Mouse (Mus musculus) right cerebral cortex, adult 2 months (tissue): ENCODE results near the gene Tmem38b.
"Not testable (repeated sequence)": the region's sequence is repeated elsewhere in the genome, so short reads cannot be mapped to it uniquely, and the experiment has no call there.

Experiments
- DNase-seq, 2 experiments: peaks; one replicate each; pipeline ENCODE4 v3.0.0; 2021 to 2022; ENCODE audit warnings: low spot score in 2 of 2

The Tmem38b gene

DNA sequence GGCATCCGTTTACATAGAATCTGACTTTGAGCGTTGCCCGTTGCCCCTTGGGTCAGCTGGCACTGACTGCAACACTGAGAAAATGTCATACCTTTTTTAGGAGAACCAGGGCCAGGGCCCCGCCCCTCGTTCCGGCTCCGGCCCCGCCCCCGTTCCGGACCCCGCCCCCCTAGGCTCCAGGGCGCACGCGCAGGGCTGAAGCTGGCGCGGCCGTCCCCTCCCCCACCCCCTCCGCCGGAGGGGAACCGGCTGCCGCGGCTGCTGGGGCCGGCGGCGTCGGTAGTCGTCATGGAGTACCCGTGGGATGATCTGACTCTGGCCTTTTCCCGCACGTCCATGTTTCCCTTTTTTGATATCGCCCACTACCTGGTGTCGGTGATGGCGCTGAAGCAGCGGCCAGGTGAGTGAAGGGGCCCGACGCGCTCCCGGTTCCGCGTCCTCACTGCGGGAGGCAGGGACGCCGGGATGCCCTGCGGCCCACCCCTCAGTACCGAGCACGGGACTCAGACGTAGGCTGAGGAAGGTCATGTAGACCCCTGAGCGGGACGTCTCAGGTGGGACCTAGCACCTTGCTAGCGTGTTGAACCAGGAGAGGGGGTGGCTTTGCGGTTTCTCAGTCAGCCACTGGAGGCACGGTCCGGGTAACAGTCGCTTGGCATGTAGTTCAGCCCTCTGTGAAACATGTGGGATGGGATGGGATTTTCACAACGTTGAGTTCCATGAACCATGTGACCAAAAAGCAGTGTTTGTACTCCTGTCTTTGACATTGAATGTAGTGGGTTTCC is at the start of gene Tmem38b:
Gene Tmem38b (plus strand): TSS at position 225 of the 785 bp plus-strand sequence.
- peak; percentile 57 to 62 for DNase-seq

GRCm38 (mm10) chr4:53781396-53781795 is 44.4 kb upstream of the Tmem38b start:
- DNase-seq = no peak

- DNase-seq = no peak
Observed at GRCm38 (mm10) chr4:53782216-53783070, 43.4 kb upstream of the Tmem38b start.

DNA sequence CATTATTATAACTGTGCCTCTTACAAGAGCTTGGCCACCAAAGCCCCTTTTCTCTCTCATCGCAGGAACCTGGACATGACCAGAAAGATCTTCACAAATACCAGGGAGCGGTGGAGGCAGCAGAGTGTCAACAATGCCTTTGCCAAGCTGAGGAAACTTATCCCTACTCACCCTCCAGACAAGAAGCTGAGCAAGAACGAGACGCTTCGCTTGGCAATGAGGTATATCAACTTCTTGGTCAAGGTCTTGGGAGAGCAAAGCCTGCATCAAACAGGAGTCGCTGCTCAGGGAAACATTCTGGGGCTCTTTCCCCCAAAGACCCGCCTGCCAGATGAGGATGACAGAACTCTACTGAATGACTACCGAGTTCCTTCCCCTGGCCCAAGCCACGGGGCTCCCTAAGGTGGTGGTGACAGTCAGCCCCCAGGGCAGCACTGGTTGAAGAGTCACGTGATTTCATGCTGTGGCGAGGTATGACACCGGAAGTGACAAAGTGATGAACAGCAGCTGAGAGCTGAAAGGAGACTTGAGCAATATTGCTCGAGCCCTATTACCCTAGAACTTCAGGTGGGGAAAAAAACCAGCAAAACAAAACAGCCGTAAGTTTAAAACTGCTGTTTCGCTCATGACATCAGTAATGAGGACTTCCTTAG is 40.0 kb upstream of the Tmem38b start:
- DNase-seq = no peak

- no peak for DNase-seq
Observed at GRCm38 (mm10) chr4:53786851-53787250, 39.0 kb upstream of the Tmem38b start.

DNA sequence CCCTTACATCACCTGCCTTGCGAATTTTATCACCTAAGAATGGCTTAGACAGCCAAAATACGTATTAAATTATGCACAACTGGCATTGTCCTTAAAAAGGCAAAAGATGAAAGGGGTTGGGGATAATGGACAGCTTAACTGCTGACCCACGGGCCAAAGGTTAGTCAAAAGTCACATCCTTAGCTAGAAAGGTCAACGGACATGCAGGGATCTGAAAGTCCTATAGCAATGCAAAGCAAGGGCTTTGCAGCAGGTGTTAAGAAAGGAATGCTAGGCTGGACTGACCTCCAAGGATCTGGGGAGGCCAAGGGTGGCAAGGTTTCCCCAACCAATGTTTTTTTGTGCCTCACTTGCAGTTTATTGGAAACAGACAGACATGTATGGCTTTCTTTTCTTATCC is 36.5 kb upstream of the Tmem38b start:
- DNase-seq = no peak

DNA sequence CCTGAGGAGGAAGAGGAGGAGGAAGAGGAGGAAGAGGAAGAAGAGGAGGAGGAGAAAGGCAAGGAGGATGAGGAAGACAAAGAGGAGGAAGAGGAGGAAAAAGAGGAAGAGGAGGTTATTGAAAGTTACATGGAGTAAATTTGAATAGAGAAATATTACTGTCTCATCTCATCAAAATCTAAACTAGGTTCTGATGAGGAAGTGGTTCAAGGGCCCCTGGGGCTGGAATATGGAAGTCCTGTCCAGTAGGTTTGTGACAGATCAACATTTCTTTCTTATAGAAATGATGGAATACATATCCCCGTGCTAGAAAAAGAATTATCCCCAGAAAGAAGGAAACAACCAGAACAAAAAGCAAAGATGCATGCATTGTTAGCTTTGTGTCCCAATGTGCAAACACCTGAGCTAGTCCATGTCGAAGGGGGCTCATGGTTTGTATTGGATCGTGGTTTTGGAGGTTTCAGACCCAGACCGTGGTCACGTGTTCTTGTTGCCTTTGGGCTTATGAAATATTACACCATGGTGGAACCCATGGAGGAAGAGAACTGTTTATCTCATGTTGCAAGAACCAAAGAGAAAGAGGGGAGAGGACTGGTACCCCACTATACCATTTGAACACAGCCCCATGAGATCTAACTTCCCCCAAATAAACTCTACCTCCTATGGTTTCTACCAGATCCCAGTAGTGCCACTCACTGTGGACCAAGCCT is 31.4 kb upstream of the Tmem38b start:
- DNase-seq = no peak

DNA sequence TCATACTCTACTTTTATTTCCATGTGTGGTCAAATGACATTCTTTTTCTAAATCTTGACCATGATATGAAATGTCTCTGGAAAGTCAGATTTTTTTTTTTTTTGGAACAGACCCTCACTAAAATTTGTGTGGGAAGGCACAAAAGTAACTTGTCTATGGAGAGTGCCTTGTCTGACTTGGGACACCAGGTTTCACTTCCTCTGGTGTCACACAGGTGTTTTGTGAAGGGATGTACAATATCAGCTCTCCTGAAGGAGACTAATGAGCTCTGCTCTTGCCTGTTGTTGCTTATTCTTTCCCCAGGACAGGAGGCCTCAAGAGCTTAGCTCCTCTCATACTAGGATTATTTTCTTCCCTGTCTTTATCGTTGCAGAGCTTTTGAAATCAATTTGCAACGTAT is 30.8 kb upstream of the Tmem38b start:
- no peak for DNase-seq

DNA sequence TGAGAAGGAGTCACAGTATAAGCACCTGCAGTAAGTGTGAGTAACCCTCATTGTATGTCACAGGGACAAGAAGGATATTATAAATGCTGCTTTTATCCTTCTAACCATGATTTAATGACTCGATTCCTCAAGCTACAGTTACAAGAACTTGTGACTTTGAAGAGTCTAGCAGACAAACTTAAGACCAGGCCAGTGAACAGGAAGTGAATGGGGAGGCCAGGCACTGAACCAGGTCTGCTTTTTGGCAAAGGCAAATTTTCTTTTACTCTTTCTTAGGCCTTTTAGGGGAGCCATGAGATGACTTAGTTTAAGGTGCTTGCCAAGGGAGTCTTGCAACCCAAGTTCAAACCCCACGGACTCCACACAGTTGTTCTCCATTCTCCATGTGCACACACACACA is 30.1 kb upstream of the Tmem38b start:
- DNase-seq = no peak

GRCm38 (mm10) chr4:53796865-53797772 is 28.7 kb upstream of the Tmem38b start:
- no peak for DNase-seq

DNA sequence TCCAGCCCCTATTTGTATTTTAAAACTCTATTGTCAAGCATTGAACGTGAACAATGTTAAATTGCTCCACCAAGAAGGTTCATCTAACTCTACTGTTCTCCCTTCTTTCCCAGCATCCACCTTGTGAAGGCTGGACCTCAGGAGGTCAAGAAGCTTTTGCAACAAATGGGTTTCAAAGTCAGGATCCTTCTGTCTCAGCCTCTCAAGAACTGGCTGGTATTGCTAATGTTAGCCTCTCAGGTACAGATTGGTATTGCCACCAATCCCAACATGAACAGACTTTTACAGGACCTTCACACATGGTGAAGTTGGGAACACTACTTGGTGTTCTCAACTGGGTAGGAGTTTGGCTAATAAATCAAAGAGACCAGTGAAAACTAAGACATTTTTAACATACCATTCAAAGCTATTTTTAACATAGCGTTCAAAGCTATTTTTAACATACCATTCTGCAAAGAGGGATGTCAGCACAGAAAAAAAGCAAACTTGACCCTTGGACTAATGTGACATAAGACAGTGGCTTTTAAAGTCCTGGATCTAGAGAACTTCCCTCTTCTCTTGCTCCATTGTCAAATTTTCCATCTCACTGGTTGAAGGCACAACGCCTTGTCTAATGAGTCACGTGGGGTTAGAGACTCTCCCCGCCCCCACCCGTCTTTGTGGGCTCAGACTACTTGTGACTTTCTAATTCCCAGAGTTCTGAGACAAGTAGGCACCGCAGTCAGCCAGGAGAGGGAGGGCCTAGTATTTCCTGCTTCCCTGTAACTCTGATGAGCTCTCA is 26.8 kb upstream of the Tmem38b start:
- DNase-seq = no peak

DNA sequence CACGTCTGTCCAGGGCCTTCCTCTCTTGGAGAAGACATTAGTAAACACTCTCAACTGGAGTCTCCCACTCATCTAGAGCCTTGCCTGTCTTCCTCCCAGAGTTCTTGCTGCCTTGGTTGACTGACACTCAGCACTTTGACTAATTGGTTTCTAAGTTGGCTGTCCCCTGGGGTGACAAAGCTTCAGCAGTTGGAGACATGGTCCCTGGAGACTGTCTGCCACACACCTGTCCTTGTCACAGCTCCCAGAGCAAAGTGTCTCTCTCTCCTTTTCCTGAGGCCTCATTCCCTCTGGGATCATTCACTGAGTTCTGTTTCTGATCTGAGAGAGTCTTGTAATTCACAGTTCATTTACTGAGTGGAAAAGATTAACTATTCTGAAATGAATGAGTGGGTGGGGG is 26.1 kb upstream of the Tmem38b start:
- DNase-seq = no peak

- DNase-seq = not testable (repeated sequence)
Observed at GRCm38 (mm10) chr4:53803674-53804073, 22.2 kb upstream of the Tmem38b start.

GRCm38 (mm10) chr4:53806428-53806827 is 19.4 kb upstream of the Tmem38b start:
- DNase-seq = not testable (repeated sequence)

- no peak for DNase-seq
Observed at GRCm38 (mm10) chr4:53818320-53818719, 7.5 kb upstream of the Tmem38b start.

- DNase-seq = no peak
Observed at GRCm38 (mm10) chr4:53823697-53824096, 2.1 kb upstream of the Tmem38b start.

DNA sequence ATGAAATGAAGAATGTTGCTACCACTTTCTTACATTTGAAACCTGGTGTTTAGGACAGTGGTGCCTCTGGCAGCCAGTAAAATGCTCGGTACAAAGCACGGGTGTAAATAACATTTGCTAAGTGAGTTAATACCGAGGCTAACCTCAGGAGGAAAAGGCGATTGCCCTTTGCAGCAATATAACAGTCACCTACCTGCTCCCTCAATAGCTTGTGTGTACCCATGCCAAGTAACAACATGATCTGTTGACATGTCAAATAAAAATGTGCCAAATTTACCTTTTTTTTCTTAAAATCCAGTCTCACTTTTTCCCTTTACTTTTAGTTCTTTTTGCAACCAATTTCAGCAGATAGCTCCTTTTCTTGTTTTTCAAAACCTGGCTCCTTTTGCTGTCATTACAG is 1.0 kb upstream of the Tmem38b start:
- no peak for DNase-seq

- DNase-seq = no peak
Observed at GRCm38 (mm10) chr4:53826641-53827248, 900 bp downstream of the Tmem38b start.

DNA sequence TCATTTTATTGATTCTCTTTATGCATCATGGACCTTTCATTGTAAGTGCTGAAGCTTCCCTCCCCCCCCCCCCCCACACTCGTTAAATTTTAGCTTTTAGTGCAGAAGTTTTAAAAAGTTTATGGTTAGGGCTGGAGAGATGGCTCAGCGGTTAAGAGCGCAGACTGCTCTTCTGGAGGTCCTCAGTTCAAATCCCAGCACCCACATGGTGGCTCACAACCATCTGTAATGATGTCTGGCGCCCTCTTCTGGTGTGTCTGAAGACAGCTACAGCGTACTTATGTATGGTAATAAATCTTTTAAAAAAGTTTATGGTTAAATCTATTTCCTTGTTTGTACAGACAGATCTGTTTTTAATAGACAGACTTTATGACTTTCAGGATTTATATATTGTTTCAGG is 2.0 kb downstream of the Tmem38b start:
- no peak for DNase-seq
